Mouse (Mus musculus) hematopoietic stem cell, adult 5-6 weeks (primary cell): ENCODE data around the gene Gch1. TPM values are rescaled to one million over a fixed set of nuclear protein-coding genes. Genes with fewer than 3 reads are reported as not detected.
A peak's percentile ranks its signal among the peaks of the same experiment; 100 is the strongest.

Experiments used
- ATAC-seq, 2 experiments: fragments of 125-278 bp in 1 of 2; replicated peaks in 1 of 2; 2 replicates each; pipeline ENCODE4 v1.8.0; 2016 to 2017; ENCODE audit warnings: inconsistent platforms in 2 of 2, mild to moderate bottlenecking in 2 of 2, moderate number of reproducible peaks in 2 of 2, low read depth in 1 of 2, moderate TSS enrichment in 1 of 2; ENCODE audit not compliant: low FRiP score in 2 of 2, poor library complexity in 2 of 2, severe bottlenecking in 2 of 2, insufficient read depth in 1 of 2, low TSS enrichment in 1 of 2
- total RNA-seq: library from RNA; stranded (forward); fragments of 172-1452, 232-1000 nt; gene quantifications from 2 replicates; pipeline ENCODE4 v1.2.3, GENCODE M21; 2017

Gch1 gene
- total RNA-seq, 1 experiment from 2014 or later, result 9.4 TPM

- no peak for ATAC-seq
Measured at GRCm38 (mm10) chr14:47178851-47179250, 10.4 kb downstream of the Gch1 start.

DNA sequence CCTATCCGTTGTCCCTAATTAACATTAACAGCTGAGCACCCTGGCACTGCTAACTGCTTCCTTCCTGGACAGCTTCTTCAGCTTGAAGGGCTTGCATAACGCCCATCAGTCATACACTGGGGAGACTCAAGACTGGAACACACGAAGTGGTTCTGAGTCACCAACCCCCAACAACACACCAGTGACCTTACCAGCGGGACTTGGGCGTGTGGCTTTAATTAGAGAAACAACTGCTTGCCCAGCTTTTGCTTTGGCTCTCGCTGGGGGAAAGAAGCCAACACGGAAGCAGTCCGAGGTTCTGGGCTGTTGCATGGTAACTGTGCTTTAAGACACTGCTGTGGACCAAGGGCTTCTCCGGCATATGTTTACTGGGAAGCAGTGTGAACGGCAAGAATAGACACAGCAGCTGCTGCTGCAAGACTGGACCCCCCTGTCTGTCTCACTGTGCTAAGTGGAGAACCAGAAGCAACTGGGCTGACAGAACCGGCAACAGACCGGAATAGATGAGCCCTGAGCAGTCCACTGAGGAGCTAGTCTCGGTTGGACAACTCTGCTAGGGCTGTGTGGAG is 11.3 kb downstream of the Gch1 start:
- peak; percentile 69 to 73 for ATAC-seq

GRCm38 (mm10) chr14:47176226-47176625 is 13.0 kb downstream of the Gch1 start:
- ATAC-seq, result no peak

- ATAC-seq, result no peak
Measured at GRCm38 (mm10) chr14:47175136-47175535, 14.1 kb downstream of the Gch1 start.

GRCm38 (mm10) chr14:47172073-47172472 is 17.1 kb downstream of the Gch1 start:
- peak; percentile 88 to 93 for ATAC-seq

DNA sequence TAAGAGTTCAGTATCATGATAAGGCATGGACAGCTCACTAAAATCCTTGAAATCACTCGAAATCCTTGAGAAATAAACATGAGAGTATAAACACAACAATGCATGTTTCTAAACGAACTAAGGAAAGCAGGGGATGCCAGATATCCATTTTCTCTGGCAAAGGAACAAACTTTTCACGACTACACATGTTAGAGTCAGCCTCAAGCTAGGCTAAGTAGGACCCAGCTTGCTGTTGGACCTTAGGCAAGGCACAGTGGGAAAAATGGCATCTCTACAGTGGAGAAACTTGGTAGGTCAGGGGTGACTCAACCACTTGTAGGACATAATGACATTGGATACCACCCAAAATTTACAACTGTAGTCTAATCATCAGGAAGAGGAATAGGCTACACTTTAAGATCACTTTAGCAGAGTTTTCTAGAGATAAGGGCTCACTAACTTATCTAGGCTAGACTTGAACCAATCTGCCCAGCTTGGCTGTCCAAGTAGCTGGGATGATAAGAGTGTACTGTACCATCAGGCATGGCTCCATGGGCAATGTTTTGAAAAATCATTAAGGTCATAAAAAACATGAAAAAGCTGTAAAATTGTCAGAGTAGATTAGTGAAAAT is 18.6 kb downstream of the Gch1 start:
- ATAC-seq, result no peak

DNA sequence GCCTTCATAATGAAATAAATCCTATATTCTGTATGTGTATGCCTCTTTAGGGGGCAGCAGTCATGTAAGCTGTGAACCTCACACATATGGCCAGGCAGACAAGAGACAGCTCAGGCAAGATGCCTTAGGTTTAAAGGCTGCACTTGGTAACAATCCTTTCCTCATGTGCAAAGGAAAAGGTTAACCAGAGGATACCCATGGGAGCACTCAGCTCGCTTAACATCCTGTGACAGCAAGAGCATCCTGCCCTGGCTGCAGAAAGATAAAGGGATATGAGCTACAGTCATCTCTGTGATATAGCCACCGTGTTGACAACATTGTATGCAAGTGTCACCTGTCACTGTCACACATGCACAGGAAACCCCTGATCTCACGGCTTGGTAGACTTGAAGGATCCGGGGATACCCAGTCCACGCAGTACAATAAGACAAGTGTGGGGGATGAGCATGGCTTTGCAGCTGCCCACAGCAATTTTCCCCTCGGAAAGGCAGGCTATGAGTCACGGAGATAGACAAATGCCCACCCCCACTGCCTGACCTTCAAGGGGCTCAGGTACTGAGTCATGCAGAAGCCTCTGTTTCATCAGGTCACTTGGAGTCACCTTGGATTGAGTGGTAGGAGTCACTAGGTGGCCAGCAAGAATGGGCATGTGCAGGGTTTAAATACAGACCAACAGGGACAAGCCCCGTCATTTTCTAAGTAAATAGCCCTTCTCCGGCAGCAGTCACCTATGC is 19.4 kb downstream of the Gch1 start:
- ATAC-seq, result no peak

- no peak for ATAC-seq
Measured at GRCm38 (mm10) chr14:47165741-47166140, 23.5 kb downstream of the Gch1 start.

DNA sequence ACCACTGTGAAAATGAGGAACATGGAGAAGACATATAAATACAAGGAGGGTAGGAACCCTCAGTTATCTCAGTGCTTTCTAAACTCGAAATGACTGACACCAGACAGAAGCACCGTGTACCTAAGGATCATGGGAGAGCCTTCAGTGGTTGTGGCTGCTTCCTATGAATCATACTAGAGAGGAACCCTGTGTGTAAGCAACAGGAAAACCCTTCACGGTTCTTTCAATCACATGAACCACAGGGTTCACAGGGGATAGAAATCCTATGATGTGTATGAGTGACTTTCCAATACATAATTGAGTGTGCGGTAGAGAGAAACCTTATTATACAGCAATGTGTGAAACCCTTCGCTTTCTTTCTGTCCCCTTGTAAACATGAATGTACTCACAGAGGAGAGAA is 24.1 kb downstream of the Gch1 start:
- ATAC-seq, result peak; percentile 72

GRCm38 (mm10) chr14:47161921-47162427 is 27.2 kb downstream of the Gch1 start:
- ATAC-seq, result 0 out of 4 replicates have a peak, but pooled peaks of 1 of the 2 experiments have one; percentile 21

DNA sequence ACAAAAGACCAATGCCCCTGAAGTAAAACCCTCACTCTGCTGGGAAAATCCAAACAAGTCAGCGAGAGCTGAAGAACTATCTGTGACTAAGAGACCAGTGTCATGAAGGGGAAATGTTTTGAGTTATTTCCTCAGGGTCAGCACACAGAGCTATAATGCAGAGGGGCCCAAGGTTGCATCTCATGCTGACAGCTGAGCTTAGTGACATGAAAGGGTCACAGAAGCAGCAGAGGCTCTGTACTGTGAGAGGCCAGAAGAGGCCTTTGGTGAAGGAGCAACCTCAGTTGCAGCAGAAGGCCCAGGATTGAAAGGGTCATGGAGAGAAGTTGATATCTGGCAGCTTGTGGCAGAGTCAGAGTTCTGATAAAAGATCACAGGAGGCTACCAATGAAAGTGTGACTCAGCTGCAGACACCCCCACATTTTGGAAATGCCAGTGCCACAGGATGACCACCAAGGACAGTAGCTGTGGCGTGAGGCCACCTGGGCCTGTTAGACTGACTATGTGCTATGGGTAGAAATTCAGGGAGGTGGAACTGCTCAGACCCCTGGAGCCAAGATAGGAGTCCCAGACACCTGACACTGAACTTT is 29.1 kb downstream of the Gch1 start:
- no peak for ATAC-seq

DNA sequence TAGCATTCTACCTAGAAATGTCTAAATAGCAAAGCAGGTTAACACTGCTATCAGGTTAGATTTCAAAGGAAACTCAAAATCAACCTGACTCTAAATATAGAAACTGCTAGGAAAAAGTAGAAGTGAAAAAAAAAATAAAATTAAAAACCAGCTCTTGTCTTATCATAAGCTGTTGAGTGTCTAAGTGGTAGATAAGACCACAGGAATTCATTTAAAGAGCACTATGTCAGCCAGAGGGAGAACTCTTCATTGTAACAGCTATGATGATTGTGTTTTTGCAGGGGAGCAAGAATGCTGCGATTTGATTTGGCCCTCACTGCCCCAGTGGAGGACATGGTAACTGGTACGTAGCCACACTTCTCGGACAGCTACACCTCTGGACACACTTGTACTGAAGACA is 34.9 kb downstream of the Gch1 start:
- no peak for ATAC-seq

GRCm38 (mm10) chr14:47151306-47151705 is 37.9 kb downstream of the Gch1 start:
- ATAC-seq, result no peak

- no peak for ATAC-seq
Measured at GRCm38 (mm10) chr14:47144326-47144725, 44.9 kb downstream of the Gch1 start.

- ATAC-seq, result peak; percentile 68 to 69
Measured at GRCm38 (mm10) chr14:47138853-47139252, 50.4 kb downstream of the Gch1 start.

GRCm38 (mm10) chr14:47136637-47137036 is 52.6 kb downstream of the Gch1 start:
- ATAC-seq, result no peak

- ATAC-seq, result no peak
Measured at GRCm38 (mm10) chr14:47133948-47134347, 55.3 kb downstream of the Gch1 start.

DNA sequence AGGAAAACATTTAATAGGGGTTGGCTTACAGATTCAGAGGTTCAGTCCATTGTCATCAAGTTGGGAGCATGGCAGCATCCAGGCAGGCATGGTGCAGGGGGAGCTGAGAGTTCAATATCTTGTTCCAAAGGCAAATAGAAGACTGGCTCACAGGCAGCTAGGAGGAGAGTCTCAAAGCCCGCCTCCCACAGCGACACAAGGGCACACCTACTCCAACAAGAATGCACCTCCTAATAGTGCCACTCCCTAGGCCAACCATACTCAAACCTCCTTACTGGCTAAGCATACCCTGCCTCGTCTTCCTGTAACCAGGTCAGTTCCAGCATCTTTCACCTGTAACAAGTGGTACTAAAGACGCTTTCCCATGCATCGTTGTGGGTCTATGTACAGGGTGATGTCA is 61.2 kb downstream of the Gch1 start:
- no peak for ATAC-seq
